Mouse (Mus musculus): Measurements from ENCODE around the gene Fbxo46. TPM values are rescaled to one million over a fixed set of nuclear protein-coding genes. Genes with fewer than 3 reads are reported as not detected.

Gene Fbxo46
- polyA plus RNA-seq, 1 experiment from 2014 or later: 12.8 TPM

GRCm38 (mm10) chr7:19094471-19094825 lies 25.2 kb upstream of the Fbxo46 start, which contains the start of gene Six5:
Six5 (plus strand) TSS chr7:19094594.
- Histone ChIP-seq H3K36me3 (0 out of 2 replicates have a peak, but pooled peaks cover 4% of the 10 kb centered on the region), H3K4me1 (replicated peaks) (peaks cover 39% of the 10 kb centered on the region), H3K27ac (peak within 1 kb of the TSS; percentile 97), H3K4me2 (replicated peaks) (peak within 1 kb of the TSS; percentile 93), H3K27me3 (replicated peaks) (no peaks in the 10 kb centered on the region; the same call in 1 of the 2 replicates), H3K9ac (peak within 1 kb of the TSS; percentile 84), H3K9me3 (no peaks in the 10 kb centered on the region), H3K4me3 (replicated peaks) (peak within 1 kb of the TSS; percentile 77)
- ATAC-seq: peak; percentile 11
- WGBS: 3% methylated on average over 23 of the region's 36 CpGs

GRCm38 (mm10) chr7:19094826-19095750 lies 24.6 kb upstream of the Fbxo46 start:
- peak; percentile 1; the same call in 1 of the 2 replicates for ATAC-seq
- peak overlapping the region; percentile 77 for H3K4me3 ChIP-seq (replicated peaks)
- no peaks in the 10 kb centered on the region for H3K9me3 ChIP-seq
- peak overlapping the region; percentile 84 for H3K9ac ChIP-seq
- under 1% methylated on average over 87 of the region's 87 CpGs for WGBS
- 0 out of 2 replicates have a peak, but pooled peaks cover 4% of the 10 kb centered on the region for H3K36me3 ChIP-seq
- peaks cover 39% of the 10 kb centered on the region for H3K4me1 ChIP-seq (replicated peaks)
- H3K27ac ChIP-seq: peak overlapping the region; percentile 97
- peak overlapping the region; percentile 93 for H3K4me2 ChIP-seq (replicated peaks)
- H3K27me3 ChIP-seq (replicated peaks): no peaks in the 10 kb centered on the region; the same call in 1 of the 2 replicates

- peak overlapping the region; percentile 84 for H3K9ac ChIP-seq
- peak; percentile 5 for ATAC-seq
- H3K4me2 ChIP-seq (replicated peaks): peak overlapping the region; percentile 93
- no peaks in the 10 kb centered on the region for H3K9me3 ChIP-seq
- H3K4me3 ChIP-seq (replicated peaks): peak overlapping the region; percentile 77
- H3K4me1 ChIP-seq (replicated peaks): peaks cover 39% of the 10 kb centered on the region
- peak overlapping the region; percentile 97 for H3K27ac ChIP-seq
- no peaks in the 10 kb centered on the region; the same call in 1 of the 2 replicates for H3K27me3 ChIP-seq (replicated peaks)
- under 1% methylated on average over 19 of the region's 19 CpGs for WGBS
- H3K36me3 ChIP-seq: 0 out of 2 replicates have a peak, but pooled peaks cover 1% of the 10 kb centered on the region
These were observed 23.9 kb upstream of the Fbxo46 start for GRCm38 (mm10) chr7:19095751-19096110.

GRCm38 (mm10) chr7:19096421-19096976 lies 23.2 kb upstream of the Fbxo46 start:
- WGBS: 61% methylated on average over 5 of the region's 5 CpGs
- H3K4me2 ChIP-seq (replicated peaks): peak overlapping the region; percentile 93
- H3K4me1 ChIP-seq (replicated peaks): peaks cover 37% of the 10 kb centered on the region
- H3K9me3 ChIP-seq: no peaks in the 10 kb centered on the region
- H3K36me3 ChIP-seq: no peaks in the 10 kb centered on the region
- H3K4me3 ChIP-seq (replicated peaks): peak overlapping the region; percentile 77
- peak overlapping the region; percentile 84 for H3K9ac ChIP-seq
- H3K27ac ChIP-seq: peak overlapping the region; percentile 97
- no peak for ATAC-seq
- H3K27me3 ChIP-seq (replicated peaks): no peaks in the 10 kb centered on the region

GRCm38 (mm10) chr7:19097217-19097616 lies 22.4 kb upstream of the Fbxo46 start:
- H3K27ac ChIP-seq: no peak overlapping the region
- H3K4me3 ChIP-seq (replicated peaks): no peak overlapping the region
- H3K36me3 ChIP-seq: no peaks in the 10 kb centered on the region
- H3K9me3 ChIP-seq: no peaks in the 10 kb centered on the region
- peaks cover 31% of the 10 kb centered on the region for H3K4me1 ChIP-seq (replicated peaks)
- H3K4me2 ChIP-seq (replicated peaks): peak overlapping the region; percentile 6; the same call in 1 of the 2 replicates
- no peak for ATAC-seq
- H3K9ac ChIP-seq: peak overlapping the region; percentile 84; the same call in 1 of the 2 replicates
- WGBS: 41% methylated on average over 2 of the region's 2 CpGs
- no peaks in the 10 kb centered on the region for H3K27me3 ChIP-seq (replicated peaks)

GRCm38 (mm10) chr7:19097863-19098262 lies 21.8 kb upstream of the Fbxo46 start:
- Histone ChIP-seq H3K27ac (no peak overlapping the region), H3K4me3 (replicated peaks) (no peak overlapping the region), H3K9ac (no peak overlapping the region), H3K36me3 (no peaks in the 10 kb centered on the region), H3K4me2 (replicated peaks) (no peak overlapping the region), H3K9me3 (no peaks in the 10 kb centered on the region), H3K4me1 (replicated peaks) (peaks cover 25% of the 10 kb centered on the region), H3K27me3 (replicated peaks) (no peaks in the 10 kb centered on the region)
- no peak for ATAC-seq

- Histone ChIP-seq H3K9ac (no peak overlapping the region), H3K9me3 (no peaks in the 10 kb centered on the region), H3K4me2 (replicated peaks) (no peak overlapping the region), H3K27me3 (replicated peaks) (no peaks in the 10 kb centered on the region), H3K4me3 (replicated peaks) (no peak overlapping the region), H3K36me3 (0 out of 2 replicates have a peak, but pooled peaks cover 2% of the 10 kb centered on the region), H3K4me1 (replicated peaks) (peaks cover 18% of the 10 kb centered on the region), H3K27ac (no peak overlapping the region)
- WGBS: 77% methylated on average over 7 of the region's 7 CpGs
- ATAC-seq: no peak
These were observed 20.8 kb upstream of the Fbxo46 start for GRCm38 (mm10) chr7:19098811-19099210.

- H3K4me1 ChIP-seq (replicated peaks): peaks cover 18% of the 10 kb centered on the region
- 79% methylated on average over 1 of the region's 1 CpGs for WGBS
- 0 out of 2 replicates have a peak, but pooled peaks cover 2% of the 10 kb centered on the region for H3K36me3 ChIP-seq
- H3K4me3 ChIP-seq (replicated peaks): no peak overlapping the region
- H3K9ac ChIP-seq: no peak overlapping the region
- no peaks in the 10 kb centered on the region for H3K9me3 ChIP-seq
- no peak overlapping the region for H3K4me2 ChIP-seq (replicated peaks)
- H3K27me3 ChIP-seq (replicated peaks): no peaks in the 10 kb centered on the region
- ATAC-seq: no peak
- no peak overlapping the region for H3K27ac ChIP-seq
These were observed 19.4 kb upstream of the Fbxo46 start for GRCm38 (mm10) chr7:19100290-19100689.

- Histone ChIP-seq H3K4me3 (replicated peaks) (no peak overlapping the region), H3K9me3 (no peaks in the 10 kb centered on the region), H3K9ac (no peak overlapping the region), H3K27me3 (replicated peaks) (no peaks in the 10 kb centered on the region), H3K27ac (no peak overlapping the region), H3K4me2 (replicated peaks) (no peak overlapping the region), H3K4me1 (replicated peaks) (no peaks in the 10 kb centered on the region), H3K36me3 (0 out of 2 replicates have a peak, but pooled peaks cover 2% of the 10 kb centered on the region)
- no peak for ATAC-seq
These were observed 15.9 kb upstream of the Fbxo46 start for GRCm38 (mm10) chr7:19103741-19104140.

GRCm38 (mm10) chr7:19104486-19104885 lies 15.2 kb upstream of the Fbxo46 start:
- H3K27me3 ChIP-seq (replicated peaks): no peaks in the 10 kb centered on the region
- no peaks in the 10 kb centered on the region for H3K4me1 ChIP-seq (replicated peaks)
- H3K4me3 ChIP-seq (replicated peaks): no peak overlapping the region
- H3K9ac ChIP-seq: no peak overlapping the region
- ATAC-seq: no peak
- no peak overlapping the region for H3K27ac ChIP-seq
- H3K36me3 ChIP-seq: 0 out of 2 replicates have a peak, but pooled peaks cover 2% of the 10 kb centered on the region
- H3K9me3 ChIP-seq: no peaks in the 10 kb centered on the region
- no peak overlapping the region for H3K4me2 ChIP-seq (replicated peaks)
- 81% methylated on average over 2 of the region's 2 CpGs for WGBS

GRCm38 (mm10) chr7:19107436-19107835 lies 12.2 kb upstream of the Fbxo46 start:
- no peaks in the 10 kb centered on the region for H3K9me3 ChIP-seq
- H3K4me3 ChIP-seq (replicated peaks): no peak overlapping the region
- WGBS: 46% methylated on average over 3 of the region's 3 CpGs
- 0 out of 2 replicates have a peak, but pooled peaks cover 2% of the 10 kb centered on the region for H3K36me3 ChIP-seq
- H3K4me1 ChIP-seq (replicated peaks): no peaks in the 10 kb centered on the region
- H3K4me2 ChIP-seq (replicated peaks): no peak overlapping the region
- H3K9ac ChIP-seq: no peak overlapping the region
- H3K27ac ChIP-seq: no peak overlapping the region
- ATAC-seq: no peak
- H3K27me3 ChIP-seq (replicated peaks): no peaks in the 10 kb centered on the region

- H3K9me3 ChIP-seq: no peaks in the 10 kb centered on the region
- WGBS: 89% methylated on average over 1 of the region's 1 CpGs
These were observed 10.1 kb upstream of the Fbxo46 start for GRCm38 (mm10) chr7:19109565-19109964.

More at GRCm38 (mm10) chr7:19109565-19109964, 10.1 kb upstream of the Fbxo46 start:
- H3K4me3 ChIP-seq (replicated peaks): no peak overlapping the region
- no peaks in the 10 kb centered on the region for H3K27me3 ChIP-seq (replicated peaks)
- no peak for ATAC-seq
- no peak overlapping the region for H3K4me2 ChIP-seq (replicated peaks)
- H3K36me3 ChIP-seq: no peaks in the 10 kb centered on the region
- no peak overlapping the region for H3K9ac ChIP-seq
- H3K4me1 ChIP-seq (replicated peaks): no peaks in the 10 kb centered on the region
- H3K27ac ChIP-seq: no peak overlapping the region
